Mouse (Mus musculus): ENCODE results near the gene Cpeb2.
A peak's percentile ranks its signal among the peaks of the same experiment; 100 is the strongest.

The Cpeb2 gene

DNA sequence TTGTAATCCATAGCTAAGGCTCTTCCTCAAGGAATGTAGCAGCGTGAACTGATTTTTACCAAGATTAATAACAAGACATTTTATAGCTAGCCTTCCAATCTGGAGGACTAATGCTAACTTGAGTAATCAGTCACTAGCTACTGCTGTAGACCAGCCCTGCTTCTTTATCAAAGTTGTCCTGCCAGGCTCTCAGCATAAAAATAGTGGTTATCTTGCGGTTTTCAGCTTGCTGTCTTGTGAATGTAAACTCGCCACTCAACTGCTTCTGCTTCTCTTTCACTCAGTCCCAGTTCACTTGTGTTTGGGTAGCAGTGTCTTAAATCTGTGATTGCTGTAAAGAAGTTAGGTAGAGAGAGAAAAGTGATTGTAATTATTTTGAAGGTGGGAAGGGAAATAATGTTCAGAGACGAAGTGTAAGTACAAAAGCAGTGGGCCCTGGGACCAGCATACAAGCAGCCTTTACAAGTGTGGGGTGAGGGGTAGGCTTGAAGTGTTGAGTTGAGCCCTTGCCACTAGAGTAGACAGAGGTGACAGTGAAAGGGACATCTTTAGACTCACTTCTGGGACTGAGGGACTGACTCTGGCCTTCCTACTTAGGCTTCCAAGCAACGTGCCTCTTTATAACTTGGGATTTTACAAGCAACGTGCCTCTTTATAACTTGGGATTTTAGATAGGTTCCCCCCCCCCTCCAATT lies 6.3 kb downstream of the Cpeb2 start:
- DNase-seq (ENCODE audit: low read depth) = no peak

DNA sequence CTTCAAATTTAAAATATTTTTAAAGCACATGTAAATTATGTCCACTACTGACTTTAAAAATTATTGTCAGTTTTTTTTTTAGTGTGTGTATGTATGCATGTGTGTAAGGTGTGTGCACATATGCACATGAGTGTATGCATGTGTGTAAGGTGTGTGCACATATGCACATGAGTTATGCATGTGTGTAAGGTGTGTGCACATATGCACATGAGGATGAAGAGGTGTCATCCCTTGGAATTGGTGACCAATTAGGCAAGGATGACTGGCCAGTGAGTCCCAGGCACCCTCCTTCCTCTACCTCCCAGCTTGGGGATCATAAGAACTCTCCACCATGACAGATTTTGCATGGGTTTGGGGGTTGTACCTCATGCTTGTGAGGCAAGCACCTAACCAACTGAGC lies 7.8 kb downstream of the Cpeb2 start:
- no peak for DNase-seq (ENCODE audit: low read depth)

DNA sequence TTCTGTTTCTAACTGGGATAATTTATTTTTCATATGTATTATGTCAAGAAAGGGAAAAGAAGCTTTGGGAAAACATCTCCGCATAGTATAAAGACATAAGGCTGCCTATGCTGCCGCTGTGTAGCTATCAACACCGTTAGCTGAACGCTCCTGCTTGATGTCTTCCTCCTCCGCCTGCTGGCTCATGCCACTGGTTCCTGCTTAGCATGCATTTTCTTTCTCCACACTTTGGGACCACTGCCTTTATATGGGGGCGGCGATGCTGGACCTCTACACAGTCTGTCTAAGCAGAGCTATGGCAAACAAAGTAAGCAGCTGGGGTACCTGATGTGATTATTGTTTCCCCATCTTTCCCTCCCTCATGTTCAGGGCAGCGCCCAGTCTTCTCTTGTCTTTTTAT lies 13.3 kb downstream of the Cpeb2 start:
- no peak for DNase-seq (ENCODE audit: low read depth)

DNA sequence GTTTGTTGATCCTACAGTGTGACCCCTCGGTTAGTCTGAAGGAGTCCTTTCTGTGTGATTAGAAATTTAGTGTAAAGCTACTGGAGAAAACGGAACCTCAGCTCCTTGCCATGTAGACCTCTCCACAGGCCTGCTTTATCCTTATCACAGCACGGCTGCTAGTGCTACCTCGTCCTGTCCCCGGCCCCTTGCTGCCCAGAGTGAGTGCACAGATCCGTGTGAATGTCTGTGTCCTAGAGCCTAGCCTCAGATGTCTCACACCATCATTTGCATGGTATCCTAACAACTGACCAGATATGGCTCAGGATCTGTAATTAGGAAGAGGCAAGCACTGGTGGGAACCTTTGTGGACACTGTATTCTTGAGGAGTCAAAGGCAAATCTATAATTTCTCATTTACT lies 14.0 kb downstream of the Cpeb2 start:
- DNase-seq (ENCODE audit: low read depth) = no peak

DNA sequence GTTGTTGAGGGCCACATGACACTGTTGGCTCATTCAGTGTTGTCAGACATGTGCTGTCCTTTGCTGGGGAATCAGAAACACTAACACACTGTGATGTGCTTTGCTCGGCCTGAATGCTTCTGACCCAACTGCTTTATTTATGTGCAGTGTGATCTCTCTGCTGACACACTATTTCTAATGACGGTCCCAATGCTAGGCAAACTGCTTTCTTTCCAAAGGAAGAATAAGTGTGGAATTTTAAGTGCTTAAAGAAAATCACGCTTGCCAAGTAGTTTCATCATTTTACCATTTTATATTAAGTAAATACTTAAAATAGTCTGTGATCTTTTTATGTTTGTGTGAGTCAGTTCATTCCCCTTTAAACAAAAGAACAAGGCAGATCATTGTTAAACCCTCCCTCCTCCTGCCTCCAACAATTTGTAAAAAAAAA lies 15.0 kb downstream of the Cpeb2 start:
- no peak for DNase-seq (ENCODE audit: low read depth)

DNA sequence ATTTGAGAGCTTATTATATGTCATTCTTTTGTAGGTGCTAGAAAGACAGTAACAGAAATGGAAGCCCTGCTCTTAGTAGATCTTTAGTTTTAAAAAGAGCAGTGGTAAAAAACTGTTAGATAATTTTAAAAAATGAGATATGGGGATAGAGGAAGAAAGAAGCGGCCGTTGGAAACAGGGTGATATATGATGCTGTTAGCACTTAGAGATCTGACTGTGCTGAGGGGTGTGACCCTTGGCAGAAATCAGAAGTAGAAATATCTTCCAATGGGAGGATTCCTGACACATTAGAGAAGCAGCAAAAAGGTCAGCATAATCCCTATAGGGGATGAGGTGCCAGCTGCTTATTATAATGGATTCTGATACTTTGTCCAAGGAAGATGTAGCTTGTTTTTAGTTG lies 24.5 kb downstream of the Cpeb2 start:
- no peak for DNase-seq (ENCODE audit: low read depth)

DNA sequence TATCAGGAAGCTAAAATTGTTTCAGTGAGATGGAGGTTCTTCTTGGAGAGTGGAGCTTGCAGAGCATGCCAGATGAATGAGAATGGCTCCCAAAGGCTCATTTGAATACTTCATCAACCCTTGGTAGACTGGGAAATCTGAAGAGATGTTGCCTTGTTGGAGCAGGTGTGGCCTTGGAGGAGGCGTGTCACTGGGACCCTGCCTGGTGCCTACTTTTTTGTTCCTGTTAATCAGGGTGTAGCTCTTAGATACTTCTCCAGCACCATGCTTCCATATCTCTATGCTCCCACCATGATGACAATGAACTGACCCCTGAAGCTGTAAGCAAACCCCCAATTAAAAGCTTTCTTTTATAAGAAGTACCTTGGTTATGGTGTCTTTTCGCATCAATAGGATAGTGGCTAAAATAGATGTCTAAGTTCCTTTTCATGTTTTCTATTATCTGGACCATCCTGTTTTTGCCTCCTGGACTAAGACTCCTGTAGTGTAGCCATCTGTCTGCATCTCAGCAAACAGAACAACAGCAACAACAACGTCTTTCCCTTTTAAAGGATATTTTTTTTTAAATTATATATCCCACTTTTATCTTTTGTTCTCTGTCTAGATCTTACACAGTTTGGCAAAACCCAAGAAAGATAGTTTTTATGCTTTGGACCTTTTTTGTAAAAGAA lies 25.6 kb downstream of the Cpeb2 start:
- no peak for DNase-seq (ENCODE audit: low read depth)

DNA sequence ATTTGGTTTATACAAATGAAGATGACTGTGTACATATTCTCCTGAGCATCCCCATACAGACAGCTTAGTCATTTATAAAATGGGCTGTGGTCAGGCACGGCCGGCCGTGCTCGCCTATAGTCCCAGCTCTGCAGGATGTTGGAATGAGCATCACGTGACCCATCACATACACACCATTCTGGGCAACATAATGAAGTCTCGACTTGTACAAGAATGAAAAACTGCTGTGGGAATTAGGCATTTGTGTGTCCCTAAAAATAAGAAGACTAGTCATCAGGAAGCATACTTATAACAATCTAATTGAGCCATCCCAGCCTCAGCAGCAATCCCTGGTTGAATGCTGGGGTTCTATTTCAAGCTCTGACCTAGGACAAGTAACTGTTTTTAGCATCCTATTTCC lies 28.8 kb downstream of the Cpeb2 start:
- DNase-seq (ENCODE audit: low read depth) = no peak

DNA sequence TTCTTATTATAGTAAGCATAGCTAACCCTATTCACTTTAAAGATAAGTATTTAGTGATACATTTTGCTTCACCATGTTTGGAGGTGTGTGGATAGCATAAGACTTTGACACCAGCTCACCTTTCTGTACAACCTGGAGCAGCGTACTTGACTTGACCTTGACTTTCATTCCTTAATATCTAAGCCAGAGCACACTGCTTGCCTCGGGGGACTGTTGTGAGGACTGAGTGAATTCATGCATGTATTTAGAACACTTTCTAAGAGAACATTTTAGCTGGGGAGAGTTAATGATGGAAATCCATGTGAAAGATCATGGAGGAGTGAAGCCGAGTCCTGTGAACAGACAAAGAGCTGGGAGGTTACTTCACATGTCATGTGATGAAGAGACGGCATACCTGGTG lies 31.0 kb downstream of the Cpeb2 start:
- no peak for DNase-seq (ENCODE audit: low read depth)

DNA sequence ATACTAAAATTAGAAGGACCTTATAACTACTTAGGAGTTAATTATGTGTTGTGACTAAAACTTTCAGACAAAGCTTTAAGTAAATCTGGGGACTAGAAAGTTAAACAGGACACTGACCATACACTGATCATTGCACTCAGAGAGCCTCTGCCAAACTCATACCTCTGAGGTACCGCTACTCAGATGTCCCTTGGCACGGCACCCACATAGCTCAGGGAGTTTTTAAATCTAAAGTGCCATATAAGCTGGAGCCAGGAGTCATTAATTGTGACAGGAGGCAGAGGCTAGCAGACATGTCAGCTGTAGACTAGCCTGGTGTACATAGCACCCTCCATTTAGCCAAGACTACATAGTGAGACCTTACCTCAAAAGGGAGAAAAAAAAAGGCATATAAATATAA lies 31.7 kb downstream of the Cpeb2 start:
- no peak for DNase-seq (ENCODE audit: low read depth)

DNA sequence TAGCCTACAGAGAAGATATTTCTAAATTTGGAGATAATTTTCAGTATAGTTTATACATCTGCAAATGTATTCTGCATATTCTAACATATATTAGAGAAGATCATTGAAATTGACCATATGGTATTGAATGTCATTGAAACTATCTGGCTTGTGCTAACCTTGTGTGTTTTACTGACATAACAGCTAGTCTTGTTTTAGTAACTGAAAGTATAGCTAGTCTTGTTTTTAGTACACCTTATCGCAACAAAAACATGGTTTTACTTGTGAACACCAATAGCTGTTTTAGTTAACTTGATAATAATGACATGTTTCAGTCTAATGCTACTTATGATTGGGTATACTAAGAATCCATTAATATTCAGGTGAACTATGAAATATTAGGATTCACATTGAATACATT lies 45.0 kb downstream of the Cpeb2 start:
- no peak for DNase-seq (ENCODE audit: low read depth)

DNA sequence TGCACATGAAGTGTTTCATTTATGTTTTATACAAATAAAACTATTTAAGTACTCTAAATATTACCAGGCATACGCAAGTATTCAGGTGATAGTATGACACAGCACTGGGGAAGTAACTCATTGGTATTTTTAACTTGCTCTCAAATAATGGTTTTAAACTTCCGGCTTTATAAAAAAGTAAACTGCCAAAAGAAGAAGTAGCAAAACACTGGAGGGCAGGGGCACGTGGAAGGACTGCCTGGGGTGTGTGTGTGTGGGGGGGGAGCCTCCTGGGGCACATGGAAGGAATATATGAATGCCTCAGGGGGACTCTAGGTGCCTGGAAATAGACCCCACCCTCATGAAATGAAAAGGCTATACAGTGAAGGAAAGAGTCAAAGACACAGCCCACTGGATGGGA lies 46.8 kb downstream of the Cpeb2 start:
- DNase-seq (ENCODE audit: low read depth) = no peak

DNA sequence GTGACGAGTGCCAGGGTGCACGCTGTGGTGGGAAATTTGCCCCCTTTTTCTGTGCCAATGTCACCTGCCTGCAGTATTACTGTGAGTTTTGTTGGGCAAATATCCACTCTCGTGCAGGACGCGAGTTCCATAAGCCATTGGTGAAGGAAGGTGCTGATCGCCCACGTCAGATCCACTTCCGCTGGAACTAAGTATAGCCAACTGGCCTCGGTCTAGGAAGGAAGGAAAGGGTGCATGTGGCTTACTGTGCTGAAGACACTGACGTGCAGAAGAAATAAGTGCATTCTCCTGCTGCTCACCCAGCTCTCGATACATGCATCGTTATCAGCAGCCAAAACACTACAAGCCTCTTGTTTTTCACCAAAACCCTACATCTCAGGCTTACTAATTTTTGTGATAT lies 52.8 kb downstream of the Cpeb2 start:
- DNase-seq (ENCODE audit: low read depth) = no peak

DNA sequence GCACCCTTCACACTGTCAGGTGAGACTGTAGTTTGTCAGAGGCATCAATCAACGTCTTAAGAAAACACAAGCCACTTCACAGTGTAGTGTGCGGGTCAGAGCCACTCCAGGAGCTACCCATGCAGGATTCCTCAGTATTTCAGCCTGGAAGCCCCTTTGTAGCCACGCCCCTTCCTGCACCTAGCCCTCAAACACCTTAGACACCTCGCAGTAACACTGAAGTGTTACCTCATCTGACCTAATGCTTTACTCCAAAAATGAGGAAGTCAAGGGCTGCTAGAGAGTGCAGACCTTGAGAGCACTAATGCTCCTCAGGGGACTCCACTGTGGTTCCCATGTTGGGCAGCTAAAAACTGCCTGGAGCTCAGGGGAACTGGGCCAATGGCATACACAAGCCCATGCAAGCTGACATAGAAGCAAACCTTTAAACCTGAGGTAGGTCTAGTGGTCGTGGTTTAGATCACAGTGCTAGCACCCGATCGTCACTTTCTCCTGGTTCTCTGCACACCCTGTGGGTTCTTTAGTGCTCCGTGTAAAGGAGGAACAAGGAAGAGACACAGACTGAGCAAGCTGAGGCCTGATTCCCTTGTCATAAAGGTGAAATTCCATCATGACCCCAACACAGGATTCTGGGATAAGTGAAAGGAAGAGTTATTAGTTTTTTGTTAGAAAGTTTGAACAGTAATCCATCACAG lies 56.9 kb downstream of the Cpeb2 start:
- no peak for DNase-seq (ENCODE audit: low read depth)

DNA sequence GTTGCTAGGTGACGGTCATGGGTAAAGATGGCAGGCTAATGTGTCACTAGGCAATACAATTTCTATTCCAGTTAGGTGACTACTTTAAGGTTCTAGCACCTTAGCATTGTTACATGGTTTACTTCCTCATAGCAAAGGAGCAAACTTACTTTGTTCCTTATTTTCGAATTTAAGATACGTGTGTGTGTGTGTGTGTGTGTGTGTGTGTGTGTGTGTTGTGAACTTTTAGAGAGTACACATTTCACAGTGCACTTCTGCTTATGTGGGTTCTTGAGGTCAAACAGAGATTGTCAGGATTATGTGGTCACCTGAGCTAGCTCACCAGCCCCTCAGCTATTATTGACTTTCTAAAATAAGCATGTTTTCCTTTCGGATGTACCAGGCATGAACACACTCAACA lies 60.2 kb downstream of the Cpeb2 start:
- no peak for DNase-seq (ENCODE audit: low read depth)

DNA sequence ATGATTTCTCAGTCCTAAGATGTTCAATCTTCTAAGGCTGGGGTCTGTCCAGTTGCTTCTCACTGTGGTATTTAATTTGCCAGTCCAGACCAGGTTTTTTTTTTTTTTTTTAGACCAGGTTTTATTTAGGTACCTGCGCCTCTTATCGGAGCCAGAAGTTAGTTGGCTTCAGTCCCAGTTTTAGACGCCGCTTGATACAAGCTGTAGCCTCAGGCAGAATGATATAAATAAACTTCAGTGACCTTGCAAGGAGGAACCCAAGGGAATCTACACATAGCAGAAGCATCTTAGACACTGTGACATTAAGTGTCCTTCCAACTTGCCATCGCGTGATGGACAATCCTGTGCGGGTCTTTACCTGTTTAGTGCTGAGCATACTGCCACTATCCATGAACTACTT lies 64.5 kb downstream of the Cpeb2 start:
- DNase-seq (ENCODE audit: low read depth) = no peak

DNA sequence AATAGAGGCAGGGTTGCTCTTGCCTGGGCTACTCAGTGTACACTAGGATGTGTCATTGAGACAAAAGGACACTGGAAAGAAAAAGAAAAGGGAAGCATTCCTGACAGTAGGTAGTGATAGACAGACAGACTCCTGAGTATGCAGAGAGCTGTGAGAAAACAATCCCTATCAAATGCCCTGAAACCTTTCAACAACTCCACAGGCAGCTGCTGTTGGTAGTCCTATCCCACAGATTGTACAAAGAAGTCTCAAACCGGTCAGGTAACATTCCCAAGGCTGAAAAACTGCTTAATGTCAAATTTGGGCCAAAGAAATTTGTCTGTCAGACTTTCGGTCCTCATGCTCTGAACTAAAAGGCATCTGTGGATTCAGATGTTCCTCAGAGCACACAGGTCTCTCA lies 66.0 kb downstream of the Cpeb2 start:
- no peak for DNase-seq (ENCODE audit: low read depth)

DNA sequence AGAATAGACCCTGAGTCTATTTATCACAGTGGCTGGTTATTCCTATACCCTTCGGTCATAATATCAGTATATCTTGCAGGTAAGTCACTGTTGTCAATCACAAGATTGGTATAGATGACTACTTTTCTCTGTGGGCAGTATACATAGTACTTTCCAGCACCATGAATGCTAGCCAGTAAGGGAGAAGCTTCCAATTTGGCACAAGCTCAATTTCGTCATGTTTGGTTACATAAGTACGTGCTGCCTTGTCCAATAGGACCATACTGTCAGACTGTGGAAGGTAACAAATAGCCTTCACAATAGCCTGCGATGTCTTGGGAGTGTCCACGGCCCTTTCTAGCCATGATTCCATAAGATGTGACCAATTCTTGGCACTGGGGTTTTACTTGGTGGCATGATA lies 67.1 kb downstream of the Cpeb2 start:
- DNase-seq (ENCODE audit: low read depth) = no peak

DNA sequence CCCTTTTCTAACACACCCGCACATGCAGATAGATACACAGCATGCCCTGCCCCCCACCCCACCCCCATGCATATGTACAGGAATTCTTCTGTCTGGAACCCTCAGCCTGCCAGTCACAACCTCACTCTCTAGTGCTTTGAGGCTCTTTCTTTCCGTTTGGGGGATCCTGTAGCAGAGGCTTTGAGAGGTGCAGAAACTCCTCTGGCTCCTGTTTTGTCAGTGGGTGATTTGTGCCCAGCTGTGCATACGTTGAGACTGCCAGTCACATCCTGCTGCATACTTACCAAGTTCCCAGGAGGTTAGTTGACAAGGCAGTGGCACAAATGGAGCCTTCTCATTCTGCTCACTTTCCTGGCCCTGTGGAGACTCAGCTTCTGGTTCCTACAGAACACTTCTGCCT lies 68.0 kb downstream of the Cpeb2 start:
- no peak for DNase-seq (ENCODE audit: low read depth)

DNA sequence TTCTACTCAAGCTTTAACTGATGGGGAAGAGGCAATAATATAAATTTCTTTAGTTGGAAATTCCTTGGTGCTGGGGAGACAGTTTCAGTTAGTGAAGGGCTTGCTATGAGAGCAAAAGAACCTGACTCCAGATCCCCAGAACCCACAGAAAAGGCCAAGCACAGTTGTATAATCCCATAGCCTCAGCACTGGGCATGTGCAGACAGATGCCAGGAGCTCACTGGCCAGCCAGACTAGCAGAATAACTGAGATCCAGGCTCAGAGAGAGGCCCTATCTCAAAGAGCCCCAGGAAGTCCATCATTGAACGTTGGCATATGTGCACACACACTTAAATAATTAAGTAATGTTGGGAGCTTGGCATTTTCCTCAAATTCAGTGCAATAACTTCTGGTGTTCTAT lies 70.5 kb downstream of the Cpeb2 start:
- DNase-seq (ENCODE audit: low read depth) = no peak

DNA sequence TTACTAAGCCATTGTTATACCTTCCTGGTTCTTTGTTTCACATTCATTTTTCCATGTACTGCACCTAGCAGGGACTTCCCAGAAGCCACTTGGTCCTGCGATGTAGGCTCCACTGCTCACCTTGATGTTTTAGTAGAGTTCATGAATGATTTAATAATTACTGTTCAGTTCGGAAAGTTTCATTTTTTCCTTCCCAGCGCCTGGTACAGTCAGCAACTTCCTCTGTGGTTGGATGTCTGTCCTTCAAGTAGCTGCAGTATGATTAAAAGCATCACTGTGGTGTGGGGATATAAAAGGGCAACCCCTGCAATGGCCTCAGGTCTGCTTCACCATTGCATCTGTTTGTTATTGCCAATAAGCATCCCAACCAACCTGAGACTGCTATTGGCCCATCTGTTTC lies 72.5 kb downstream of the Cpeb2 start:
- DNase-seq (ENCODE audit: low read depth) = no peak

DNA sequence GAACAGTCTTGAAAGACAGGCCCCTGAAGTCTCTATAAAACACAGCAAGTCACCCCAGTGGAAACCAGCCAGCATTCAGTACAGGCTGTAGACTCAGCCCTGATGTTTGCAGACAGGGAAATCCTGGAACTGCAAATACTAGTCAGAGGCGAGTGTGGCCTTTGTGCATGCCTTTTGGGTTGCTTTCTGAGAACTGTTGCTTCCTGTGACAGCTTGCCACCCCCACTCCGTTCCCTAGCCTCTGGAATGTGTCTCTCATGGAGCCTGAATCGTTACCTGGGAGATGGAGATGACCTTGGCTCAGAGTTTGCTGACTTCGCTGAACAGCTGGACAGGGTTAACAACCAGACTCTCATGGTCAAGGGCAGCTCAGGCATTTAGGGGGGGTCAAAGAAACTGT lies 77.0 kb downstream of the Cpeb2 start:
- no peak for DNase-seq (ENCODE audit: low read depth)

DNA sequence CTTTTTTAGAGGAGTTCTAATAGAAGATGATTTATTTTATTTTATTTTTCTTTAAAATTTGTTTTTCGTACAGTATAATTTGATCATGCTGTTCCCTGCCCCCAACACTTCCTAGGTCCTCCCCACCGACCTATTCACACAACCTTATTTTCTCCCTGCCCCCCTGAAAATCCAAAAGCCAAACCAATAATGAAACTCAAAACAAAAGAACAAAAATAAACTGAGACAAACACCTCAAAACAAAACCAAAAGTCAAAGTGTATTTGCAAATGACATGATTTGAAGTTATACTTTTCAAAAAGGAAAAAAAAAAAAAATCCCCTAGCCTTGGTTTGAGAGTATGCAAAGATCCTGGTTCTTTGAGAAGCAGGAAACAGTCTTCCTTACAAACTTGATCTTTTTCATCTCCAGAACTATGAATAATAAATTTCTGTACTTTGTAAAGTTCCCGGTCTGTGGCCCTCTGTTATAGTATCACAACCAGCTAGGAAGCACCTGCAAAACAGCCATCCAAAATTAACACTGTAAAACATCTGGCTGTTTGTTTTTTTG lies 91.4 kb downstream of the Cpeb2 start:
- peak; percentile 7 for DNase-seq (ENCODE audit: low read depth)
